Mouse (Mus musculus): Measurements from ENCODE around the gene Podxl.

Podxl gene

GRCm38 (mm10) chr6:31563235-31564181 lies at the start of gene Podxl:
Podxl (minus strand) TSS chr6:31563981.
- in situ Hi-C loops (cut with MseI, MboI) = no loop called here

GRCm38 (mm10) chr6:31612560-31613270 lies 48.9 kb upstream of the Podxl start:
- in situ Hi-C loops (cut with MseI, MboI) = no loop called here

- in situ Hi-C loops (cut with MseI, MboI) = no loop called here
Observed at GRCm38 (mm10) chr6:31606429-31606828, 42.6 kb upstream of the Podxl start.

- in situ Hi-C loops (cut with MseI, MboI) = no loop called here
Observed at GRCm38 (mm10) chr6:31604629-31605265, 41.0 kb upstream of the Podxl start.

- in situ Hi-C loops (cut with MseI, MboI) = no loop called here
Observed at GRCm38 (mm10) chr6:31602489-31602888, 38.7 kb upstream of the Podxl start.

- in situ Hi-C loops (cut with MseI, MboI) = no loop called here
Observed at GRCm38 (mm10) chr6:31601131-31601530, 37.4 kb upstream of the Podxl start.

GRCm38 (mm10) chr6:31599863-31600262 lies 36.1 kb upstream of the Podxl start:
- in situ Hi-C loops (cut with MseI, MboI) = no loop called here

GRCm38 (mm10) chr6:31598349-31598911 lies 34.6 kb upstream of the Podxl start:
- in situ Hi-C loops (cut with MseI, MboI) = no loop called here

GRCm38 (mm10) chr6:31597136-31597460 lies 33.3 kb upstream of the Podxl start:
- in situ Hi-C loops (cut with MseI, MboI) = no loop called here

- in situ Hi-C loops (cut with MseI, MboI) = no loop called here
Observed at GRCm38 (mm10) chr6:31596346-31597135, 32.8 kb upstream of the Podxl start.

- in situ Hi-C loops (cut with MseI, MboI) = no loop called here
Observed at GRCm38 (mm10) chr6:31592579-31593238, 28.9 kb upstream of the Podxl start.

- in situ Hi-C loops (cut with MseI, MboI) = no loop called here
Observed at GRCm38 (mm10) chr6:31592128-31592527, 28.3 kb upstream of the Podxl start.

- in situ Hi-C loops (cut with MseI, MboI) = no loop called here
Observed at GRCm38 (mm10) chr6:31591676-31592075, 27.9 kb upstream of the Podxl start.

- in situ Hi-C loops (cut with MseI, MboI) = no loop called here
Observed at GRCm38 (mm10) chr6:31590754-31591153, 27.0 kb upstream of the Podxl start.

GRCm38 (mm10) chr6:31589268-31589667 lies 25.5 kb upstream of the Podxl start:
- in situ Hi-C loops (cut with MseI, MboI) = no loop called here

GRCm38 (mm10) chr6:31587655-31588054 lies 23.9 kb upstream of the Podxl start:
- in situ Hi-C loops (cut with MseI, MboI) = no loop called here

- in situ Hi-C loops (cut with MseI, MboI) = no loop called here
Observed at GRCm38 (mm10) chr6:31586127-31586526, 22.3 kb upstream of the Podxl start.

- in situ Hi-C loops (cut with MseI, MboI) = no loop called here
Observed at GRCm38 (mm10) chr6:31576151-31576550, 12.4 kb upstream of the Podxl start.

- in situ Hi-C loops (cut with MseI, MboI) = no loop called here
Observed at GRCm38 (mm10) chr6:31575063-31575462, 11.3 kb upstream of the Podxl start.

GRCm38 (mm10) chr6:31571459-31571858 lies 7.7 kb upstream of the Podxl start:
- in situ Hi-C loops (cut with MseI, MboI) = no loop called here

Data from mouse trophoblast stem cell (cell line).